Mouse (Mus musculus) lung, postnatal 0 days (tissue): ENCODE data around the gene Crygn.

Experiments
- CTCF ChIP-seq: IDR thresholded peaks from 2 replicates; pipeline ENCODE4 v1.5.1; 2016; ENCODE audit warnings: antibody characterized with exemption, mild to moderate bottlenecking
- EP300 ChIP-seq: IDR thresholded peaks from 2 replicates; pipeline ENCODE4 v1.6.1; 2016; ENCODE audit warnings: antibody characterized with exemption, mild to moderate bottlenecking, control low read depth

DNA sequence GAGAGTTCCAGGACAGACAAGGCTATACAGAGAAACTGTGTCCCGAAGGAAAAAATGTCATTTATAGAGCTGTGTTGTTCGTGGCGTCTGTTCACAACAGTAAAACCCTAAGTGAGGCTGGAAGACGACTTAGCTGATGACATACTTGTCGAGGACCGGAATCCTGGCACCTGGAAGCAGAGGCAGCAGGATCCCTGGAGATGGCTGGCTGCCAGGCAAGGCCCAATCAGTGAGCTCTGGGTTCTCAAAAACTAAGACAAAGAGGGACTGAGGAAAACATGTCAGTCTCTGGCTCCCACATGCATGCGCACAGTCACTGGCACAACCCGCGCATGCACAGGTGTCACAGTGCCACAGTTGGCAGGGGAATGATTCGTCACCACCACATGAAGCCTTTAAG, 20.2 kb downstream of the Crygn start:
- TF ChIP-seq CTCF: no peak
- TF ChIP-seq EP300: no peak
